Mouse (Mus musculus) myocyte (in vitro differentiated cells): ENCODE data around the gene 4933409G03Rik. TPM values are rescaled to one million over a fixed set of nuclear protein-coding genes. Genes with fewer than 3 reads are reported as not detected.
"Not testable (repeated sequence)": the region's sequence is repeated elsewhere in the genome, so short reads cannot be mapped to it uniquely, and the experiment has no call there.

Experiments used
- H3K27me3 ChIP-seq: one replicate; pipeline ENCODE4 v1.6.1; 2011; ENCODE audit not compliant: control insufficient read depth, insufficient read depth, insufficient read length
- H3K36me3 ChIP-seq: one replicate; pipeline ENCODE4 v1.6.1; 2011; ENCODE audit not compliant: control insufficient read depth, insufficient read depth
- H3K4me2 ChIP-seq: one replicate; pipeline ENCODE4 v1.6.1; 2011; ENCODE audit warnings: low read depth, control low read depth
- H3K4me3 ChIP-seq: one replicate; pipeline ENCODE4 v1.5.1; 2011; ENCODE audit warnings: mild to moderate bottlenecking, control low read depth, moderate library complexity
- H3K79me2 ChIP-seq: one replicate; pipeline ENCODE4 v1.6.1; 2011; ENCODE audit not compliant: control insufficient read depth, insufficient read depth
- H3ac ChIP-seq: one replicate; pipeline ENCODE4 v1.6.1; 2011; ENCODE audit not compliant: control insufficient read depth, insufficient read length
- CEBPB ChIP-seq: IDR thresholded peaks from 2 replicates; pipeline ENCODE4 v1.6.1; 2011; ENCODE audit warnings: mild to moderate bottlenecking, moderate library complexity; ENCODE audit not compliant: poor library complexity, insufficient read depth, severe bottlenecking
- E2F4 ChIP-seq: IDR thresholded peaks from one replicate; pipeline ENCODE4 v1.6.1; 2011; ENCODE audit warnings: mild to moderate bottlenecking, control low read depth, moderate library complexity; ENCODE audit not compliant: insufficient read depth
- MAX ChIP-seq: IDR thresholded peaks from one replicate; pipeline ENCODE4 v1.6.1; 2011; ENCODE audit warnings: low read depth, mild to moderate bottlenecking, control low read depth
- MYOD1 ChIP-seq, 3 experiments: IDR thresholded peaks; one replicate each; pipeline ENCODE4 v1.6.1; 2011; ENCODE audit warnings: control low read depth in 2 of 3, low read depth in 2 of 3, mild to moderate bottlenecking in 2 of 3, moderate library complexity in 1 of 3; ENCODE audit not compliant: insufficient read length in 2 of 3, control insufficient read depth in 1 of 3
- MYOG ChIP-seq, 3 experiments: IDR thresholded peaks; one replicate each; pipeline ENCODE4 v1.6.1; 2011; ENCODE audit warnings: control low read depth in 2 of 3, low read depth in 2 of 3, mild to moderate bottlenecking in 2 of 3; ENCODE audit not compliant: insufficient read length in 2 of 3, control insufficient read depth in 1 of 3, insufficient read depth in 1 of 3
- POLR2A ChIP-seq: IDR thresholded peaks from one replicate; pipeline ENCODE4 v1.6.1; 2011; ENCODE audit warnings: low read depth, mild to moderate bottlenecking, control low read depth, moderate library complexity; ENCODE audit not compliant: insufficient read length
- POLR2AphosphoS2 ChIP-seq: IDR thresholded peaks from one replicate; pipeline ENCODE4 v1.6.1; 2011; ENCODE audit warnings: low read depth, control low read depth; ENCODE audit not compliant: insufficient read length
- REST ChIP-seq: IDR thresholded peaks from one replicate; pipeline ENCODE4 v1.6.1; 2011; ENCODE audit warnings: mild to moderate bottlenecking, control low read depth, moderate library complexity; ENCODE audit not compliant: insufficient read depth, insufficient read length
- SRF ChIP-seq: IDR thresholded peaks from one replicate; pipeline ENCODE4 v1.6.1; 2011; ENCODE audit warnings: low read depth; ENCODE audit not compliant: control insufficient read depth, insufficient read length
- TCF12 ChIP-seq: IDR thresholded peaks from one replicate; pipeline ENCODE4 v1.6.1; 2011; ENCODE audit warnings: mild to moderate bottlenecking, control low read depth; ENCODE audit not compliant: poor library complexity, insufficient read depth, severe bottlenecking
- TCF3 ChIP-seq: IDR thresholded peaks from one replicate; pipeline ENCODE4 v1.6.1; 2011; ENCODE audit warnings: low read depth, control low read depth; ENCODE audit not compliant: insufficient read length
- USF1 ChIP-seq: IDR thresholded peaks from one replicate; pipeline ENCODE4 v1.6.1; 2011; ENCODE audit warnings: low read depth, mild to moderate bottlenecking, control low read depth, moderate library complexity
- polyA plus RNA-seq: library from polyadenylated mRNA; unstranded; fragments of >200 nt; fragmentation: generic; extraction: Trizol; gene quantifications from one replicate; pipeline ENCODE4 v1.2.1, GENCODE M21; 2012; ENCODE audit warnings: missing spikeins

4933409G03Rik gene
- polyA plus RNA-seq, 1 experiment: not detected

DNA sequence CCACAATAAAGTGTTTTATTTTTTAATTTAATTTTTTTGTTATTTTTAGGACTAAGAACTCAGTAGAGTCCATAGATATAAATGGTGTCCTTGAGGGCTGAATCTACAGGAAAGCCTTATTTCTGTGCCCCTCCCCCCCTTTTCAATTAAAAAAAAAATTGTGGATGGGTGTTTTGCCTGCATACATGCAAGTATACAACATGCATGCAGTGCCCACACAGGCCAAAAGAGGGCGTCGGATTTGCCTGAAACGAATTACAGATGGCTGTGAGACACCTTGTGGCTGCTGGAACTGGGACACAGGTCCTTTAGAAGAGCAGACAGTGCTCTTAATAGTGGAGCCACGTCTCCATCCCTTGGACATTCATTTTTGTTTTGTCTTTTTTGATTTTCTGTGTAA lies 9.9 kb upstream of the 4933409G03Rik start:
- peaks cover 10% of the 10 kb centered on the region for H3K27me3 ChIP-seq
- no peaks in the 10 kb centered on the region for H3K36me3 ChIP-seq
- H3ac ChIP-seq: no peak overlapping the region
- no peak overlapping the region for H3K4me3 ChIP-seq
- no peaks in the 10 kb centered on the region for H3K79me2 ChIP-seq
- no peak for TF ChIP-seq POLR2A
- no peak for TF ChIP-seq MYOD1 (IDR thresholded peaks at IDR 0.05; ENCODE audit: control insufficient read depth in 1 of 3, insufficient read length in 2 of 3, low read depth in 2 of 3)
- TF ChIP-seq POLR2AphosphoS2: no peak
- no peak for TF ChIP-seq CEBPB
- TF ChIP-seq E2F4: no peak
- TF ChIP-seq TCF3: no peak
- TF ChIP-seq USF1: no peak
- no peak for TF ChIP-seq MAX
- no peak for TF ChIP-seq REST
- no peak for TF ChIP-seq SRF
- no peak for TF ChIP-seq MYOG (IDR thresholded peaks at IDR 0.05; ENCODE audit: control insufficient read depth in 1 of 3, insufficient read depth in 1 of 3, insufficient read length in 2 of 3, low read depth in 2 of 3)
- TF ChIP-seq TCF12: no peak
- H3K4me2 ChIP-seq: no peak overlapping the region

DNA sequence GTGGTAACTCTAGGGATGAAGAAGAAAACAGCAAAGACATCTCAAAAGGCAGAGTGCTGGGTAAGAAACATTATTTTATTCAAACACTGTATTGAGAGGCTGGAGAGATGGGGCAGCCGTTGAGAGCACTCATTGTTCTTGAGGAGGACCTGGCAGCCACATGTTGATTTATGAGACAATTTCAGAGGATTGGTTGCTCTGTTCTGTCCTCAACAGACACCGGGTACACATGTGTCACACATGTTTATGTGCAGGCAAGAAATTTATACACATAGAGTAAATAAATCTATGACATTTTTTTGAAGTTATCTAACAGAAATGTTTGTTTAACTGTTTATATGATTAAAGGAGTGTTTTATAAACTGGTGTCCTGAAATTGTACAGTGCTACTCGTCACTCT lies 10.6 kb downstream of the 4933409G03Rik start:
- no peaks in the 10 kb centered on the region for H3K36me3 ChIP-seq
- no peaks in the 10 kb centered on the region for H3K27me3 ChIP-seq
- H3K79me2 ChIP-seq: no peaks in the 10 kb centered on the region
- no peak overlapping the region for H3K4me2 ChIP-seq
- H3K4me3 ChIP-seq: no peak overlapping the region
- no peak overlapping the region for H3ac ChIP-seq
- TF ChIP-seq CEBPB (no peak), MYOD1 (IDR thresholded peaks at IDR 0.05; ENCODE audit: control insufficient read depth in 1 of 3, insufficient read length in 2 of 3, low read depth in 2 of 3) (no peak), POLR2AphosphoS2 (no peak), E2F4 (no peak)

DNA sequence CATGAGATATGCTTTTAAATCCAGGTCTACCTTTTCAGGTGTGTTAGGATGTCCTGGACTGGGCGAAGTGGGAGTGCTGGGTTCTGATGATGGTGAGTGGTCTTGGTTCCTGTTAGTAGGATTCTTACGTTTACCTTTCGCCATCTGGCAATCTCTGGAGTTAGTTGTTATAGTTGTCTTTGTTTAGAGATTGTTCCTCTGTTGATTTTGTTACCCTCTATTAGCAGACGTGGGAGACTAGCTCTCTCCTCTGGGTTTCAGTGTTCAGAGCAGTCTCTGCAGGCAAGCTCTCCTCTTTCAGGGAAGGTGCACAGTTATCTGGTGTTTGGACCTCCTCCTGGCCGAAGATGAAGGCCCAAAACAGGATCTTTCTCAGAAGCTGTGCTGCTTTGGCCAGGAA lies 74.0 kb downstream of the 4933409G03Rik start, which contains the start of gene 4932414N04Rik:
TSS of gene 4932414N04Rik (plus strand) at position 301 of the 400 bp plus-strand sequence.
- not testable (repeated sequence) for H3K27me3 ChIP-seq, H3K4me2 ChIP-seq

More for the DNA sequence above, 74.0 kb downstream of the 4933409G03Rik start, which contains the start of gene 4932414N04Rik:
- not testable (repeated sequence) for H3K36me3 ChIP-seq, H3ac ChIP-seq, H3K79me2 ChIP-seq, H3K4me3 ChIP-seq

Other genes with a start within 250 kb of the 4933409G03Rik start
- 4.7 TPM for gene Stk39, start 110.1 kb upstream of the 4933409G03Rik start, polyA plus RNA-seq
- gene 4932414N04Rik, start 74.1 kb downstream of the 4933409G03Rik start, polyA plus RNA-seq: not detected